Mouse (Mus musculus): Measurements from ENCODE around the gene Emp2.

Gene Emp2

DNA sequence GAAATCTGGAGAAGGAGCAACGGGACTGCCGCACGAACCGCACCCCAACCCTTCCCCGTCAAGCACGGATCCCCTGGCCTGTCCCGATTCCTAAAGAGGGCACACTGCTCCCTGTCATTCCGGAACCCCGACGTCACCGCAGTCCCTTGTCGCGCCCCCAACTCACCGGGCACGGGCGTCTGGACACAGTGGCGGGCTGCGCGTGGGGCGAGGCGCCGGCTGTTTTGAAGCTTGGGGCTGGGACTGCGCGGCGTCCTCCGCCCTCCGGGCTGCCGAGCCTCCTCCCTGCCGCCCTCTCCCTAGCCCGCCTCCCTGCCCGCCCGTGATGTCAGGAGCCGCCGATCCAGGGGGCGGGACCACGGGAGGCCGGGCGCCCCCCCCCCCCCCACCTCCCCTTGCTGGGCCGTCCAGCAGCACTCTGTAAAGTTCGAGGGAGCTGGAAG lies at the start of gene Emp2:
Gene Emp2, minus strand, starts transcription at position 323 of the 443 bp plus-strand sequence.
- DNase-seq (ENCODE audit: low spot score): no peak

DNA sequence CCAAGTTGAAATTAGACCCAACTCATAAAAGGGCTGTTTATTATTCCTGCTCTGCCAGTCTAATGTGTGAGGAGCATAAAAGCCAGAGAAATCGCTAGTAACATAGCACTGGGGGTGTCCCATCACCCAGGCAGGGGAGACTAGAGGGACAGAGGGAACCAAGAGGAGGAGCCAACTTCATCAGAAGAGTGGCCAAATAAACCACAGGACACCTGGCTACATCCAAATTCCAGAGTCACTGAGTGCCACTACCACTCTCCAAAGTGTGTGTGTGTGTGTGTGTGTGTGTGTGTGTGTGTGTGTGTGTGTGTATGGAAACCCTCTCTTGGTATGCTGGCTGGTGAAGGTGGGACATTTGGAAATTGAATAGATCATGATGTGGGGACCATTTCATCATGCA lies 49.3 kb upstream of the Emp2 start:
- no peak for DNase-seq (ENCODE audit: low spot score)

- DNase-seq (ENCODE audit: low spot score): no peak
Measured at GRCm38 (mm10) chr16:10359241-10359640, 45.5 kb upstream of the Emp2 start.

DNA sequence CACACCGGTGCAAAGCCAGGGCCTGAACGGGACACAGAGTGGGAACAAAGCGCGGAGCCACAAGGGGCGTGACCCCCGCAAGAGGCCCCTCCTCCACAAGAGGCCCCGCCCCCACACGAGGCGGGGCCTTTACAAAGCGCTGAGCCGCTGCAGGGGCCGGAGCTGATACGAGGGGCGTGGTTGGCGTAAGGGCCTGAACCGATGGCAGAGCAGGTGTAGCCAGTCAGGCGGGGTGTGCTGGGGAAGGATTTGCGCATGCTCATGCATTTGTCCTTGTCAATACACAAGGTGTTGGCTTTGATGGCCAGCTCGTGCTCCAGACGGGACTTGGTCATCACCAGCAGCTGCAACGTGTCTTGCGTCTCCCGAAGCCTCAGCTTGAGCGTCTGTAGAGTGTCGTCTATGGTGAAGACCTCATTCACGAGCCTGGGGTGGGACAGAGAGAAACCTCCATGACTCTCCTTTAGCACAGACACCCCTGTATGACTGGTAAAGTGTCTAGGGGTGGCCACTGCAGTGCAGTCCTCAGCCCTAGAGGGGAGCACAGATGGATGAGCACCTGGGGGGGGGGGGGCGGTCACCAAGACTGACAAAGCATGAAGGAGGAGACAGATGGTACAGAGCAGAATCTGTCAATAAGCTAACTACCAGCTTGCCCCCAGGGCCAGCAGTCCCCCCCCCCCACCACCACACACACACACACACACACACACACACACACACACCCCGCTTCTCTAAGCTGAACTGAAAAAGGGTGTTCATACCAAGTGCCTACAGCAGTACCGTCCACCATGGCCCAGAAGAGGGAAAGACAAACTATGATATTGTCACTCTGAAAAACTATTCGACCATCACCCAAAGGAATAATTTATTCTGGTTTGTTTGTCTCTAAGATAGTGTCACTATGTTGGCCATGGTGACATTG lies 44.5 kb upstream of the Emp2 start:
- DNase-seq (ENCODE audit: low spot score): no peak

DNA sequence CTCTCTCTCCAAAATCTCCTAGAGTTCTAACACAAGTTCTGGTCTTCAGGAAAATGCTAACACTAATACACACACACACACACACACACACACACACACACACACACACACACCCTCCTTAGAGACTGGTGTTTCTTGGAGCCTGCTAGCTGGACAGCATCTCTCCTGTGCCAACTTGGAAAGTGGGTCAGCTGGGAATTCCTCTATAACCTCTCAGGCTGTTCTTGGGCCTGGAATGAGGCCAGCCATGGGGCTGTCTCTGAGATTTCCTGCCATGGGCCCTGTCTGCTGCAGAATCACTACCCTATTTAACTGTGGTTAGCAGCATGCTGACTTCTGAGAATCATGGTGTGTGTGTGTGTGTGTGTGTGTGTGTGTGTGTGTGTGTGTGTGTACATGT lies 41.2 kb upstream of the Emp2 start:
- DNase-seq (ENCODE audit: low spot score): no peak

DNA sequence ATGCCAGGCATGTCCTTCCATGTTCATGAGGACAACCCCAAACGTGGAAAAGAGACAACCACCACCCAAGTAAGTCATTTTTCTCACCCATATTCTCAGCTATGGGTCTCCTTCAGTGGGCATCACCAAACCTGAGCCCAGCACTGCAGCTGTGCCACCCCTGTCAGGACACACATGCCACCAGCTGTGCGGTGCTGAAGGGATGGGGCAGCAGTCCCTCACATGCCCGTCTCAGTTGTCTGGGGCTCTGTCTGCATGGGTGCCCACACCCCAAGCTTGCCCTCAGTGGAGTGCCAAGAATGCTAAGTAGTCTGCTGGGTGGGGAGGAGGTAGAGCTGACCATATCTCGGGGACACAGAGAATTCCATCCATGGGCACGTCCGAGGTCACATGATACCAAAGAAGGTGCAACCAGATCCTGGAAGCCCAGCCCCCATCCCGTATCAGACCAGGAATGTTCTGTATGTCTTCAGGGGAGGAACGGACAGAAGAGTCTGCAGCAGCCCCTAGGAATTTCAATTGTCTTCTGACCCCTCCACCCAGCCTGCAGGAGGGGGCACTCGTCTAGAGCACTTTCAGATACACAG lies 37.4 kb upstream of the Emp2 start:
- no peak for DNase-seq (ENCODE audit: low spot score)

- no peak for DNase-seq (ENCODE audit: low spot score)
Measured at GRCm38 (mm10) chr16:10349876-10350275, 36.1 kb upstream of the Emp2 start.

DNA sequence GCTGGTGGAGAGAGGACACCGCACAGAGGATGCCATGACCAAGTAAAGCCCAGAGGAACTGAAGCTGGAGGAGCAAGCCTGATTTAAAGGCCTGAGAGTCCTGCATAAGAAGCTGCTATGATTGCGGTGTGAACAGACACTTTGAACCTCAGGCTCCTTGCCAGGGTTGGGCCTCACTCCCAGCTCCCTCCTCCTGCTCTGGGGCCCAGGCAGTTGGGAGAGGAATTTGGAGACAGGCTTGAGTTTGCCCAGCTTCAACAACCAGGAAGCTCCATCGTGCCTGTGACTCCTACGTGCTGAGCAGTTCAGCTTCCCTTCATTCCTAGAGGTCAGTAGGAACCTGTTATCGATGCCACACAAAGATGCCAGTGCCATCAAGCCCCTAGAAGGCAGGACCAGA lies 35.7 kb upstream of the Emp2 start:
- DNase-seq (ENCODE audit: low spot score): no peak

DNA sequence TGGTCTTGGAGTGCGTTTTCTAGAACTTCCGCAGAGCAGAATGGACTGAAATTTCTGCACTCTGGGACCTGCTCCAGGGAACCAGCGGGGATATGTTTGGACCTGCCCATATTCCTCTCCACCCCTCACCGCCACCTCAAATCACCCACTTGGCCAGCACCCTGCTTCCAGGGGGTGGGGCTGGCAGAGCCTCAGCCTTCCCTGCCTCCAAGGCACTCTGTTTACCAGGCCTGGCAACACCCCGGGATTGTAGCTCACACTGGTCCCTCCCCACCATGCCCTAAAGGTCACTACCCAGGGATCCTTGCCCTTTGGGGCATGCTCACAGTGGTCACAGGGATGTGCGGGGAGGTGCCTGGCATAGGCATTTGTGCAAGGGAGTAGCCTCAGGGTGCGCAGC lies 33.8 kb upstream of the Emp2 start:
- DNase-seq (ENCODE audit: low spot score): no peak

GRCm38 (mm10) chr16:10341110-10341509 lies 27.3 kb upstream of the Emp2 start:
- DNase-seq (ENCODE audit: low spot score): no peak

DNA sequence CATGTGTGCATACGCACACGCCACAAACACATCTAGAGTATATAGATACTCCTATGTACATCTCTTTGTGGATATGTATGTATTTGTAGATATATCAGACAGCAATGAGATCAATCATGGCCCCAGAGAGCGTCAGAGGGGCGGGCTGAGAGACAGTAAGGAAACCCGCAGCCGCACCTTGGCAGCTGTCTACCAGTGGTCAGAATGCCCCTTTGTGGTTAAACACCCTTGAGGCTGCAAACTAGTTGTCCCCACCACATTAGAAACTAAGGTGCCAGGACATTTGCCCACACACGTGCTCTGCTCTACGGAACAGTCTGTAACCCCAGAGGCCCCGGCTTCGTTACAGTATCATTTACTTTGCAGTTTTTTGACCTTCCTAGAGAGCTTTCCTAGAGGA lies 26.2 kb upstream of the Emp2 start:
- DNase-seq (ENCODE audit: low spot score): no peak

DNA sequence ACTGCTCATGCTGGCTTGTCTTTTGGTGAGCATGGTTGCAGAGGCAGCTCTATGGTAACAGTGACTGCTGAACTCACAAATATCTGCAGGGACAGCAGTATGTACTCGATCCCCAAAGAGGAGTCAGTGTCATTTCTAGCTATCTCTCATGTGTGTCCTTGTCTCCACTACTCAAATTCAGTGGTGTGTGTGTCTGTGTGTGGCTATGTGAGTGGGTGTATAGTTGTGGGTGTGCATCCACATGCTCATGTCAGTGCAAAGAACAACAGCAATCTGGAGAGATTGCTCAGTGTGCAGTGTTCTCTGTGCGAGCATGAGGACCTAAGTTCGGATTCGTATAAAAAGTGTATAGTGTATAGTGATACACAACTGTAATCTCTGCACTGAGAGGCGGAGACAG lies 24.8 kb upstream of the Emp2 start:
- no peak for DNase-seq (ENCODE audit: low spot score)

- no peak for DNase-seq (ENCODE audit: low spot score)
Measured at GRCm38 (mm10) chr16:10337422-10338197, 23.8 kb upstream of the Emp2 start.

- no peak for DNase-seq (ENCODE audit: low spot score)
Measured at GRCm38 (mm10) chr16:10336454-10337421, 23.0 kb upstream of the Emp2 start.

GRCm38 (mm10) chr16:10335953-10336352 lies 22.2 kb upstream of the Emp2 start:
- DNase-seq (ENCODE audit: low spot score): no peak

- no peak for DNase-seq (ENCODE audit: low spot score)
Measured at GRCm38 (mm10) chr16:10332732-10333131, 19.0 kb upstream of the Emp2 start.

DNA sequence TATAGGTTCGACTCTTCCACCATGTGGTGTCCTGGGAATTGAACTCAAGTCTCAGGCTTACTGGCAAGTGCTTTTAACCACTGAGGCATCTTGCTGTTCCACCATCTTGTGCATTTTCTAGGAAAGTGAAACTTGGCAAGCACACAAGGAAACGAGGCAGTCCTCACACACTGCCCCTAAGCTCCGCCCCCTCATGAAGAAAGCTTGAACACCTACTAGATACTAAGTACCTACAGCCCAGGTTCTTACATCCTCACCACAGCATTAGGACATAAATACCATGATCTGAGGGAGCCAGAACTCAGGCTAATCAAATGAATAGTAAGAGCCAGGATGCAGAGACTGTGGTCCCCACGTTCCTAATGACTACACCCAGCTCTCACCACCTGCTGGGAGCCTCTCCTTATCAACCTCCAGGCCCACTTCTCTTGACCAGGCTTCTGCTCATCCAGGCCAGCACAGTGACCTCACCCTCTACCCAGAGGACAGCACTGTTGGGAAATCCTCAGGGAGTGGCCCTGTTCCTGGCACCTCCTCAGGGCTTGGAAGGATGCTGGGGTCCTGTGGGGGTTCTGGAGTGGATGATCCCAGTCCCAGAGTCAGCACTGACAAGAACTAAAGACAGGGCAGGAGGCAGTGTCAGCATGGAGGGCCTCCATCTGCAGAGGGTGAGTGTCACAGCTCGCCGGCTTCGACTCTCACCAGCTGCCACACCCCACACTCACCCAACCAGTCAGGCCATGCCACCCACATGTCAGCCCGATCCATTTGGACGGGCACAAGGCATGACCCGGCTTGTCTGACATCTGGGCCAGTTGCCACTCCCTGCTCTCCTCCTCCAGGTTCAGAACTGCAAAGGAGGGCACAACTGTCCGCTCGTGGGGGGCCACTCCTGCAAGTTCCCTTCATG lies 17.1 kb upstream of the Emp2 start:
- no peak for DNase-seq (ENCODE audit: low spot score)

DNA sequence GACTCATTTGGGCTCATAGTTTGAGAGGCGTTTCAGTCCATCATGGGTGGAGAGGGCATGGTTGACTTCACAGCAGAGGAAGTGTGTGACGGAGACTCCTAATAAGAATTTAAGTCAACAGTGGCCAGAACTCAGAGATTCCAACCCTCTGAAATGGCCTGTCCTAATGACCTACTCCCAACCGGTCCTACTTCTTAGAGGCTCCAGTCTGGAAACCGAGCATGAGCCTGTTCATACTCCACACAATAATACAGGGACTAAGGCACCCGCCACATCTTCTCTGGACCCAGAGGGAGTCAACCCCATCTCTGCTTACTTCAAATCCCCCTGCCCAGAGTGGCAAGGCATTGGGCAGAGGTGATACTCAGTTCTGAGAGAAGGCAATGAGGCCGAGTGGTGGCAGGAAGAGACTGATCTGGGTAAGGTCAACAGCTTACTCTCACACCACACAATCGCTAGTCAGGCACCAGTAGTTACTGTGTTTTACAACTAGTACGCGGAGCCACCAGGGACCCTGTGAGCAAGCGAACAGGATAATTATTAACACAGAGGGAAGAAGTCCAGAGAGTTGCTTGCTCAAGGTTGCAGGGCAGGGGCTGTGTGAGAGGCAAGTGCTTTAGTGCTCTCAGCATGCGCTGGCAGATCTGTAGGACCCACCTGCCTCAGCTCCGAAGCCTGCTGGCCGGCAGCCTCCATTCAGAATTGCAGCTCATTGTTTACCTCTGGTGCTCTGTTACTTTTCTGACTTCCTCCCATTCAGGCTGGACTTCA lies 14.0 kb upstream of the Emp2 start:
- no peak for DNase-seq (ENCODE audit: low spot score)

DNA sequence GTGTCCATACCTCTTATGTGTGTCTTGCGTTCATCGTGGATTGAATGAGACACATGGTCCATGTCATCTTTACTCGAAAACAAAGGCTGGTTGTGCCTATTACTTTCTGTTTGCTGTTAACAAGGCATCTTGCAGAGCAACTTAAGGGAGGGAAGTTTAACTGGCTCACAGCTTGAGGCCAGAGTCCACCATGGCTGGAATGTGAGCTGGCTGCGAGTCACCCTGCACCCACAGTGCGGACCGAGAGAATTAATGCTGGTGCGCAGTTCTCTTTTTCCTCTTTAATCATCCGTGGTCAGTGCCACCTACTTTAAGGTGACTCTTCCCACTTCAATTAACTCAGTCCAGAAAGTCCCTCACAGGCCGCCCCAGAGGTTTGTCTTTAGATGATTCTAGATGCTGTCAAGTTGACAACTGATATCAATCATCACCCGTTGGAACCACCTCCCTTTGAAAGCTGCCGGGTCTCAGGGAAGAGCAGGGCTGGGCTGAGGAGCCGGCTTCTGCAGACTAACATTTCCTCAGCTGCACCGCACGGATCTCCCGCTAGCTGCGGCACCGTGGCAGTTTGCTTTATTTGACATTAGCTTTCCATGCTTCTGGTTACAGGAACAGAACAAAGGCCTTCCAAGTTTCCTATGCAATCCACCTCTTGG lies 6.3 kb upstream of the Emp2 start:
- DNase-seq (ENCODE audit: low spot score): no peak

All from MN1 (cell line).